Mouse (Mus musculus): ENCODE measurements around the gene Larp6. TPM values are rescaled to one million over a fixed set of nuclear protein-coding genes. Genes with fewer than 3 reads are reported as not detected.

Larp6 gene
- polyA plus RNA-seq, 1 experiment from 2014 or later: 10.3 TPM

GRCm38 (mm10) chr9:60708606-60709005 is 4.2 kb upstream of the Larp6 start:
- H3K9me3 ChIP-seq (ENCODE audit: control insufficient read depth, low read length): no peaks in the 10 kb centered on the region
- no peak overlapping the region for H3K27ac ChIP-seq (ENCODE audit: low read length)
- 92% methylated on average over 5 of the region's 5 CpGs for WGBS
- no peak for ATAC-seq
- no peak overlapping the region for H3K4me3 ChIP-seq (replicated peaks; ENCODE audit: low read length)
- H3K36me3 ChIP-seq (ENCODE audit: control insufficient read depth, insufficient read depth): no peaks in the 10 kb centered on the region
- H3K4me2 ChIP-seq (ENCODE audit: low read length): no peak overlapping the region
- H3K27me3 ChIP-seq (replicated peaks; ENCODE audit: control insufficient read depth, insufficient read depth, low read length): no peaks in the 10 kb centered on the region
- no peak overlapping the region for H3K9ac ChIP-seq (replicated peaks; ENCODE audit: low read depth, low read length)
- H3K4me1 ChIP-seq (replicated peaks; ENCODE audit: control insufficient read depth, insufficient read depth, low read length): peaks cover 9% of the 10 kb centered on the region; the same call in 1 of the 2 replicates

- Histone ChIP-seq H3K36me3 (ENCODE audit: control insufficient read depth, insufficient read depth) (no peaks in the 10 kb centered on the region), H3K27me3 (replicated peaks; ENCODE audit: control insufficient read depth, insufficient read depth, low read length) (no peaks in the 10 kb centered on the region), H3K9me3 (ENCODE audit: control insufficient read depth, low read length) (no peaks in the 10 kb centered on the region), H3K4me3 (replicated peaks; ENCODE audit: low read length) (no peak overlapping the region), H3K4me2 (ENCODE audit: low read length) (no peak overlapping the region), H3K9ac (replicated peaks; ENCODE audit: low read depth, low read length) (no peak overlapping the region), H3K27ac (ENCODE audit: low read length) (no peak overlapping the region), H3K4me1 (replicated peaks; ENCODE audit: control insufficient read depth, insufficient read depth, low read length) (peaks cover 12% of the 10 kb centered on the region; the same call in 1 of the 2 replicates)
- 88% methylated on average over 6 of the region's 6 CpGs for WGBS
- ATAC-seq: no peak
Measured at GRCm38 (mm10) chr9:60709721-60710120, 3.1 kb upstream of the Larp6 start.

- Histone ChIP-seq H3K9ac (replicated peaks; ENCODE audit: low read depth, low read length) (no peak overlapping the region), H3K27me3 (replicated peaks; ENCODE audit: control insufficient read depth, insufficient read depth, low read length) (no peaks in the 10 kb centered on the region), H3K4me3 (replicated peaks; ENCODE audit: low read length) (no peak overlapping the region), H3K27ac (ENCODE audit: low read length) (no peak overlapping the region), H3K9me3 (ENCODE audit: control insufficient read depth, low read length) (no peaks in the 10 kb centered on the region), H3K4me2 (ENCODE audit: low read length) (no peak overlapping the region), H3K36me3 (ENCODE audit: control insufficient read depth, insufficient read depth) (no peaks in the 10 kb centered on the region), H3K4me1 (replicated peaks; ENCODE audit: control insufficient read depth, insufficient read depth, low read length) (peaks cover 12% of the 10 kb centered on the region; the same call in 1 of the 2 replicates)
- ATAC-seq: no peak
- WGBS: 81% methylated on average over 5 of the region's 5 CpGs
Measured at GRCm38 (mm10) chr9:60712011-60712410, 778 bp upstream of the Larp6 start.

- H3K27me3 ChIP-seq (replicated peaks; ENCODE audit: control insufficient read depth, insufficient read depth, low read length): no peaks in the 10 kb centered on the region
- peak overlapping the region; percentile 95 for H3K4me2 ChIP-seq (ENCODE audit: low read length)
- peaks cover 12% of the 10 kb centered on the region; the same call in 1 of the 2 replicates for H3K4me1 ChIP-seq (replicated peaks; ENCODE audit: control insufficient read depth, insufficient read depth, low read length)
- peak overlapping the region; percentile 60 for H3K4me3 ChIP-seq (replicated peaks; ENCODE audit: low read length)
- peak overlapping the region; percentile 85 for H3K9ac ChIP-seq (replicated peaks; ENCODE audit: low read depth, low read length)
- no peaks in the 10 kb centered on the region for H3K9me3 ChIP-seq (ENCODE audit: control insufficient read depth, low read length)
- WGBS: 33% methylated on average over 4 of the region's 4 CpGs
- no peaks in the 10 kb centered on the region for H3K36me3 ChIP-seq (ENCODE audit: control insufficient read depth, insufficient read depth)
- no peak overlapping the region for H3K27ac ChIP-seq (ENCODE audit: low read length)
- ATAC-seq: no peak
Measured at GRCm38 (mm10) chr9:60713616-60714015, 827 bp downstream of the Larp6 start.

DNA sequence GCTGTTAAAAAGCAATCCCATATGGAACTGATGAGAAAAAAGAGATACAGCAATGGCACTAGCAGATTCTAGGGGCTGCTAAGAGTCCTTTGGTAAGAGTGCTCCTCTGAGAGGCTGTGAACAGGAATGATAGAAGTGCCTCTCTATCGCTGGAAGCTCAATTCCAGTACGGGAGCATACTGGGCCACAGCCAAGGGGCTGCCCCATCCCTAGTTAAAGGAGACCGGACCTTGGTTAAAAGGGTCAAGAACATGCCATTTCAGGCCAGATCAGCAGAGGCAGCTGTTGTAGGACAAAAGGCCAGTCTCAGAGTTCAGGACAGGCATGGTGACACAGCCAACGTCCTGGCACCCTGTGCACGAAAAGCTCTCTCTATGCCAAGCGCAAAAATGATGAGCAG is 1.4 kb downstream of the Larp6 start:
- Histone ChIP-seq H3K9me3 (ENCODE audit: control insufficient read depth, low read length) (no peaks in the 10 kb centered on the region), H3K4me3 (replicated peaks; ENCODE audit: low read length) (no peak overlapping the region), H3K27me3 (replicated peaks; ENCODE audit: control insufficient read depth, insufficient read depth, low read length) (no peaks in the 10 kb centered on the region), H3K27ac (ENCODE audit: low read length) (no peak overlapping the region), H3K9ac (replicated peaks; ENCODE audit: low read depth, low read length) (no peak overlapping the region), H3K36me3 (ENCODE audit: control insufficient read depth, insufficient read depth) (no peaks in the 10 kb centered on the region), H3K4me2 (ENCODE audit: low read length) (peak overlapping the region; percentile 95; the same call in 1 of the 2 replicates), H3K4me1 (replicated peaks; ENCODE audit: control insufficient read depth, insufficient read depth, low read length) (peaks cover 12% of the 10 kb centered on the region; the same call in 1 of the 2 replicates)
- WGBS: 82% methylated on average over 6 of the region's 6 CpGs
- ATAC-seq: no peak

DNA sequence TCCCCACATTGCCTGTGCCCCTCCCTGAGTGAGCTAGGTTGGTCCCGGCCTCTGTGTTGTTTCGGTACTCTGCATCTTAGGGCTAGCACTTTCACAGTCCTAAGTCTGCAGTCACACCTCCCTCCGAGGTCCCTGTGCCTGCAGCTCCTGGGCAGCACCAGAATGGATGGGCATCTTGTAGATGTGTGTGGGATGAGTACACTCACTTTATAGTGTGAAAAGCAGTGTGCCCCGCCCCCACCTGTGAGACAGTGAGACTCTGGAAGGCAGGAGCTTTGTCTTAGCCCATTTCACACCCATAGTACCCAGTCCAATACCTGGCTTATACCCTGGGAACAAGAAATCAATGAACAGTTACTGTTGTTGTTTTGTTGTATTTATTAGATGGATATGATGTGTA is 2.5 kb downstream of the Larp6 start:
- ATAC-seq: no peak
- 93% methylated on average over 4 of the region's 4 CpGs for WGBS
- H3K4me2 ChIP-seq (ENCODE audit: low read length): no peak overlapping the region

DNA sequence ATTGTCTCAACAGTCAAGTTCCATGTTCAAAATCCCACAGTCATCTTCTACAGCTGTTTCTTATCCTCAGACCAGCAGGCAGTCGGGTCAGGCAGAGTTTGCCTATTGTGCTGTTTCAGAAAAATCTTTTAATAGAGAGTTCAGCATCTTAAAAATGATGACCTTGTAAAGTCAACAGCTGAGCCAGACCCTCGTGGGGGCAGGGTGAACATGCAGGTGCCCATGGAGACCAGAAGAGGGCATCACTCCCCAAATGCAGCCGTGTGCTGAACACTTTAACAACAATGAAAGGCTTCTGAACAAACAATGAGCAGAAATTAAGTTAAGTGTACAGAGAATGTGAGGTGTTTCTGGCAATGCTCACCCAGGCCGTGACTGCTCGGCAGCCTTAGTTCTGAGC is 3.0 kb downstream of the Larp6 start:
- no peak overlapping the region for H3K4me2 ChIP-seq (ENCODE audit: low read length)
- no peak overlapping the region for H3K4me3 ChIP-seq (replicated peaks; ENCODE audit: low read length)
- no peak for ATAC-seq
- no peaks in the 10 kb centered on the region for H3K9me3 ChIP-seq (ENCODE audit: control insufficient read depth, low read length)
- H3K9ac ChIP-seq (replicated peaks; ENCODE audit: low read depth, low read length): no peak overlapping the region
- no peaks in the 10 kb centered on the region for H3K36me3 ChIP-seq (ENCODE audit: control insufficient read depth, insufficient read depth)
- 55% methylated on average over 5 of the region's 5 CpGs for WGBS
- H3K27me3 ChIP-seq (replicated peaks; ENCODE audit: control insufficient read depth, insufficient read depth, low read length): no peaks in the 10 kb centered on the region
- peaks cover 12% of the 10 kb centered on the region; the same call in 1 of the 2 replicates for H3K4me1 ChIP-seq (replicated peaks; ENCODE audit: control insufficient read depth, insufficient read depth, low read length)
- no peak overlapping the region for H3K27ac ChIP-seq (ENCODE audit: low read length)

More for the DNA sequence above, 2.5 kb downstream of the Larp6 start:
- H3K27me3 ChIP-seq (replicated peaks; ENCODE audit: control insufficient read depth, insufficient read depth, low read length): no peaks in the 10 kb centered on the region
- peaks cover 12% of the 10 kb centered on the region; the same call in 1 of the 2 replicates for H3K4me1 ChIP-seq (replicated peaks; ENCODE audit: control insufficient read depth, insufficient read depth, low read length)
- no peaks in the 10 kb centered on the region for H3K36me3 ChIP-seq (ENCODE audit: control insufficient read depth, insufficient read depth)
- no peak overlapping the region for H3K4me3 ChIP-seq (replicated peaks; ENCODE audit: low read length)
- no peak overlapping the region for H3K27ac ChIP-seq (ENCODE audit: low read length)
- no peak overlapping the region for H3K9ac ChIP-seq (replicated peaks; ENCODE audit: low read depth, low read length)
- H3K9me3 ChIP-seq (ENCODE audit: control insufficient read depth, low read length): no peaks in the 10 kb centered on the region

- peaks cover 6% of the 10 kb centered on the region; the same call in 1 of the 2 replicates for H3K4me1 ChIP-seq (replicated peaks; ENCODE audit: control insufficient read depth, insufficient read depth, low read length)
- H3K9me3 ChIP-seq (ENCODE audit: control insufficient read depth, low read length): no peaks in the 10 kb centered on the region
- ATAC-seq: no peak
- no peaks in the 10 kb centered on the region for H3K27me3 ChIP-seq (replicated peaks; ENCODE audit: control insufficient read depth, insufficient read depth, low read length)
- H3K4me2 ChIP-seq (ENCODE audit: low read length): no peak overlapping the region
- no peak overlapping the region for H3K27ac ChIP-seq (ENCODE audit: low read length)
- 62% methylated on average over 3 of the region's 3 CpGs for WGBS
- no peak overlapping the region for H3K9ac ChIP-seq (replicated peaks; ENCODE audit: low read depth, low read length)
- H3K4me3 ChIP-seq (replicated peaks; ENCODE audit: low read length): no peak overlapping the region
- no peaks in the 10 kb centered on the region for H3K36me3 ChIP-seq (ENCODE audit: control insufficient read depth, insufficient read depth)
Measured at GRCm38 (mm10) chr9:60718284-60718683, 5.5 kb downstream of the Larp6 start.

DNA sequence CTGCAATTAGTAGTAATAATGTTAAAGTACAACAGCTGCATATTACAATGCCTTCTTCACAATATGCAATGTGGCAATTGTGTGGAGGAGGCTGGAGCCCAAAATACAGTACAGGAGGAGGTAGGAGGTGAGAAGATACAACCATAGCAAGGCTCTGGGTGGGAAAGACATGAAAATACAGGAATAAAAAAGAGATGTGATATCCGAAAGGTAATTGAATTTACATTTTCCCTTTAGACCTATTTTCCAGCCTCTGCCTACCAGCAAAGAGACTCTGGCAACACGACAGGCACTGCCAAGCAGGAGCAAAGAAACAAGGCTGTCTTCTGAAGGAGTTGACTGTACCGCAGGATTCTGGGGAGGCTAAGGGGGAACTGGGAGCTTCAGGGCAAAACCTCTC is 6.9 kb downstream of the Larp6 start:
- Histone ChIP-seq H3K9me3 (ENCODE audit: control insufficient read depth, low read length) (no peaks in the 10 kb centered on the region), H3K4me3 (replicated peaks; ENCODE audit: low read length) (no peak overlapping the region), H3K4me1 (replicated peaks; ENCODE audit: control insufficient read depth, insufficient read depth, low read length) (no peaks in the 10 kb centered on the region), H3K36me3 (ENCODE audit: control insufficient read depth, insufficient read depth) (no peaks in the 10 kb centered on the region), H3K4me2 (ENCODE audit: low read length) (no peak overlapping the region), H3K27ac (ENCODE audit: low read length) (no peak overlapping the region), H3K9ac (replicated peaks; ENCODE audit: low read depth, low read length) (no peak overlapping the region), H3K27me3 (replicated peaks; ENCODE audit: control insufficient read depth, insufficient read depth, low read length) (no peaks in the 10 kb centered on the region)
- no peak for ATAC-seq
- WGBS: 81% methylated on average over 3 of the region's 3 CpGs

DNA sequence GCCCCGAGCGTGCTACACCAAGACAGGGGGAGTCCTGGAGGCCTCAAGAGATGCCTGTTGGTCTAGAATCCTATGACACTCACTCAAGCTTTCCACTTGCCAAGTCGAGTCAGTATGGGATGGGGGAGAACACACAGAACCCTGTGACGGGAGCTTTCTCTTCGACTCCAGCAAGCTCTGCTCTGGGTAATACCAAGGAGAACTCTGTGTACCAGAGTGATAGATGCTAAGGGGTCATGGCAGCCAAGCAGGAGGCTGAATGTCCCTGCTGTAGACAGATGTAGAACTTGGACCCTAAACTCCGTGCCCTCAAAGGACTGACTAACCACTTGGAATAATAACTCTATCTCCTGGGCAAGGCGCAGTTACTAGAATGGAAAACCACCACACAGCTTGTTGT is 12.2 kb downstream of the Larp6 start:
- no peak overlapping the region for H3K4me3 ChIP-seq (replicated peaks; ENCODE audit: low read length)
- no peaks in the 10 kb centered on the region for H3K36me3 ChIP-seq (ENCODE audit: control insufficient read depth, insufficient read depth)
- no peak overlapping the region for H3K9ac ChIP-seq (replicated peaks; ENCODE audit: low read depth, low read length)
- no peaks in the 10 kb centered on the region for H3K27me3 ChIP-seq (replicated peaks; ENCODE audit: control insufficient read depth, insufficient read depth, low read length)
- H3K9me3 ChIP-seq (ENCODE audit: control insufficient read depth, low read length): no peaks in the 10 kb centered on the region
- H3K4me2 ChIP-seq (ENCODE audit: low read length): no peak overlapping the region
- H3K27ac ChIP-seq (ENCODE audit: low read length): no peak overlapping the region
- H3K4me1 ChIP-seq (replicated peaks; ENCODE audit: control insufficient read depth, insufficient read depth, low read length): no peaks in the 10 kb centered on the region
- 92% methylated on average over 7 of the region's 7 CpGs for WGBS
- no peak for ATAC-seq

Data from forebrain, embryonic 16.5 days (tissue).